Mouse (Mus musculus): ENCODE measurements at regions not wholly inside any gene's neighbourhood (a gene's known extent, or its start where the extent isn't known, plus 50 kb on each side); places are given as distances from the start of the nearest gene placed in this dataset.

- no peak for TF ChIP-seq EP300 (optimal IDR thresholded peaks at IDR 0.05)
- TF ChIP-seq CTCF (IDR thresholded peaks at IDR 0.05; ENCODE audit: low read depth): no peak
These were observed 60.0 kb upstream of the Wdr26 start for GRCm38 (mm10) chr1:181271821-181272220.
